ENCODE assay signal across 19 mouse cellular contexts in genomic region chr5:40030261-40030660, GRCm38 (mm10).
"Had no signal": no experiment of that assay in that cellular context is flagged by ENCODE, and none has a peak within 500 bp of the region (broad histone marks: within the 10 kb centered on the region; RNA-seq: fewer than 3 reads in every experiment).

No protein-coding gene starts in this region.

- H3K27ac ChIP-seq: kidney, postnatal 0 days; layer of hippocampus, adult 2 months; limb, embryonic 10.5 days; limb, embryonic 13.5 days; liver, embryonic 13.5 days; neural tube, embryonic 13.5 days; stomach, postnatal 0 days had no signal

- DNase-seq: kidney, adult 2 months; kidney, postnatal 25 days; layer of hippocampus, adult 9-11 months; liver, embryonic 13.5 days; lung, adult 2 months; lung, postnatal 14 days; lung, postnatal 4 days; right cerebral cortex, adult 18-20 months; right cerebral cortex, postnatal 14 days; right cerebral cortex, postnatal 4 days; thymus, postnatal 25 days had no signal

- H3K9ac ChIP-seq: limb, embryonic 13.5 days; liver, embryonic 13.5 days; neural tube, embryonic 13.5 days had no signal

- H3K4me1 ChIP-seq: limb, embryonic 10.5 days; limb, embryonic 13.5 days; liver, embryonic 13.5 days; neural tube, embryonic 13.5 days had no signal

- H3K36me3 ChIP-seq: limb, embryonic 10.5 days; limb, embryonic 13.5 days; liver, embryonic 13.5 days; neural tube, embryonic 13.5 days had no signal

- ATAC-seq: intestine, postnatal 0 days had no signal

- H3K27me3 ChIP-seq: limb, embryonic 13.5 days; liver, embryonic 13.5 days; neural tube, embryonic 13.5 days had no signal

- H3K4me2 ChIP-seq: limb, embryonic 13.5 days; liver, embryonic 13.5 days; neural tube, embryonic 13.5 days had no signal

- H3K4me3 ChIP-seq: layer of hippocampus, adult 2 months; limb, embryonic 10.5 days; limb, embryonic 13.5 days; liver, embryonic 13.5 days; myocyte; neural tube, embryonic 13.5 days had no signal

- H3K9me3 ChIP-seq: limb, embryonic 10.5 days; limb, embryonic 13.5 days; liver, embryonic 13.5 days; neural tube, embryonic 13.5 days had no signal
